ENCODE assay signal across 8 mouse cellular contexts in the genomic region with DNA sequence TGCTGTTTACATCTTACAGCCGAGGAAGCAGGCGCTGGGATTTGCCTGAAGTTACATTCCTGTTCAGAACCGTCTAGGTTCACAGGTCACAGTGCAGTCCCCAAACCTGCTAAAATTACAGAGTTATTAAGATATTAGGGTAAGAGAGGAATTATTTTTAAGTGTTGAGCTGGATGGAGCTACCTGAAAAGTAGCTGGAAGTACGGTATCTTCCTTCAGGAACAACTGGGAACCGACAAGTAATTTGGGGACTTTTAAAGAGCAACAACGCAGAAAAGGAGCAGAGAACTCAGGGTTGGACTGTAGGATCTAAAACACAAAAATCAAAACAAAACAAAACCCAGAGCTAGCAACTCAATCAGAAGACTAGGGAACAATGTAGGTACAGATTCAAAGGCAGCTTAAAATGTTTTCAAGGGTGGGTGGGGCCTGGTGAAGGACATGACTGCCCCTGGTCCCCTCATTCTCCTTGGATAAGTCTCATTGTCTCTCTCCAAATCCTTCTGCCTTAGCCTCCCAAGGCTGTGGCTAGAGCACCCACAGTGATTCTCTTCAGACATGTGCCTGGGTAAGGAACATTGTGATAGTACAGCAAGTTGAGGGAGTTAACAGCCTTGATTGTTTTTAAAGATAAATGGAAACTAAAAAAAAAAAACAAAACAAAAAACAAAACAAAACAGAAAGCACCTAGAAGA. TPM values are rescaled to one million over a fixed set of nuclear protein-coding genes. Genes with fewer than 3 reads are reported as not detected.
A peak's percentile ranks its signal among the peaks of the same experiment; 100 is the strongest.
DNase-seq lines count a peak whose midpoint lies in the region; ATAC-seq and TF ChIP-seq lines count a peak whose summit lies in the region.

No protein-coding gene starts in this region.

- H3K36me3 ChIP-seq in hindbrain, embryonic 16.5 days (ENCODE audit: control insufficient read depth, insufficient read depth, low read length) = no peaks in the 10 kb centered on the region
- no peaks in the 10 kb centered on the region for H3K36me3 ChIP-seq in neural tube, embryonic 13.5 days

- H3K4me3 ChIP-seq in layer of hippocampus, adult 2 months = peak overlapping the region; percentile 75
- peak overlapping the region; percentile 86 for H3K4me3 ChIP-seq in hindbrain, embryonic 16.5 days (ENCODE audit: low read length)
- peak overlapping the region; percentile 82 for H3K4me3 ChIP-seq in neural tube, embryonic 13.5 days

- 30% methylated on average over 6 of the region's 6 CpGs for WGBS in hindbrain, embryonic 16.5 days
- 49% methylated on average over 6 of the region's 6 CpGs for WGBS in neural tube, embryonic 13.5 days

- no peaks in the 10 kb centered on the region for H3K9me3 ChIP-seq in hindbrain, embryonic 16.5 days (ENCODE audit: control insufficient read depth, low read length)
- no peaks in the 10 kb centered on the region for H3K9me3 ChIP-seq in neural tube, embryonic 13.5 days

- H3K4me2 ChIP-seq in hindbrain, embryonic 16.5 days (ENCODE audit: low read length) = peak overlapping the region; percentile 82
- H3K4me2 ChIP-seq in neural tube, embryonic 13.5 days = peak overlapping the region; percentile 65

- DNase-seq in layer of hippocampus, adult 2 months (ENCODE audit: low spot score in 2 of 2) = no peak
- no peak for DNase-seq in layer of hippocampus, adult 8-10 months (ENCODE audit: low spot score in 2 of 2)
- DNase-seq in embryo, embryonic 10 days (ENCODE audit: low spot score) = peak; percentile 13
- no peak for DNase-seq in thymus, postnatal 36 days
- no peak for DNase-seq in gastrocnemius, postnatal 25 days
- DNase-seq in cerebellum, adult 11 months = no peak

- H3K4me1 ChIP-seq in hindbrain, embryonic 16.5 days (ENCODE audit: control insufficient read depth, insufficient read depth, low read depth, low read length) = peaks cover 17% of the 10 kb centered on the region
- peaks cover 28% of the 10 kb centered on the region for H3K4me1 ChIP-seq in neural tube, embryonic 13.5 days (replicated peaks)

- no peak for TF ChIP-seq CTCF in layer of hippocampus, adult 2 months (conservative IDR thresholded peaks at IDR 0.05)

- H3K27ac ChIP-seq in layer of hippocampus, adult 2 months = peak overlapping the region; percentile 99
- H3K27ac ChIP-seq in hindbrain, embryonic 16.5 days (ENCODE audit: low read depth, low read length) = peak overlapping the region; percentile 100
- H3K27ac ChIP-seq in neural tube, embryonic 13.5 days (replicated peaks) = peak overlapping the region; percentile 100

- H3K9ac ChIP-seq in hindbrain, embryonic 16.5 days (ENCODE audit: low read depth, low read length) = peak overlapping the region; percentile 5
- peak overlapping the region; percentile 79 for H3K9ac ChIP-seq in neural tube, embryonic 13.5 days

- no peaks in the 10 kb centered on the region for H3K27me3 ChIP-seq in hindbrain, embryonic 16.5 days (replicated peaks; ENCODE audit: control insufficient read depth, insufficient read depth, low read length)
- no peaks in the 10 kb centered on the region for H3K27me3 ChIP-seq in neural tube, embryonic 13.5 days

- no peak for ATAC-seq in hindbrain, embryonic 16.5 days
- no peak for ATAC-seq in neural tube, embryonic 13.5 days (ENCODE audit: low read depth)

RNA-seq across cellular contexts. Expression of a gene that starts 43.9 kb away (rescaled TPM):
- total RNA-seq in layer of hippocampus, adult 2 months (2021) = 10 to 100 TPM; 67.6 to 69.7 TPM
- 10 to 100 TPM; 53.6 to 71.0 (median 63.8) TPM for total RNA-seq in layer of hippocampus, adult 8-10 months (2022)
- 21.9 and 23.4 TPM in 2 replicates for polyA plus RNA-seq in hindbrain, embryonic 16.5 days (2015; fragmentation: Nextera tagmentation; extraction: Ambion mirVana)
- polyA plus RNA-seq in neural tube, embryonic 13.5 days (2015; fragmentation: Nextera tagmentation; extraction: Ambion mirVana) = 36.3 and 38.1 TPM in 2 replicates
- 10 to 100 TPM; 19.4 to 27.1 TPM for total RNA-seq in gastrocnemius, postnatal 25 days (2021)
